Mouse (Mus musculus) kidney, adult 9 months (tissue): ENCODE data around the gene Tle6.

Source experiments
- DNase-seq: peaks from one replicate; pipeline ENCODE4 v3.0.0; 2022

Gene Tle6

DNA sequence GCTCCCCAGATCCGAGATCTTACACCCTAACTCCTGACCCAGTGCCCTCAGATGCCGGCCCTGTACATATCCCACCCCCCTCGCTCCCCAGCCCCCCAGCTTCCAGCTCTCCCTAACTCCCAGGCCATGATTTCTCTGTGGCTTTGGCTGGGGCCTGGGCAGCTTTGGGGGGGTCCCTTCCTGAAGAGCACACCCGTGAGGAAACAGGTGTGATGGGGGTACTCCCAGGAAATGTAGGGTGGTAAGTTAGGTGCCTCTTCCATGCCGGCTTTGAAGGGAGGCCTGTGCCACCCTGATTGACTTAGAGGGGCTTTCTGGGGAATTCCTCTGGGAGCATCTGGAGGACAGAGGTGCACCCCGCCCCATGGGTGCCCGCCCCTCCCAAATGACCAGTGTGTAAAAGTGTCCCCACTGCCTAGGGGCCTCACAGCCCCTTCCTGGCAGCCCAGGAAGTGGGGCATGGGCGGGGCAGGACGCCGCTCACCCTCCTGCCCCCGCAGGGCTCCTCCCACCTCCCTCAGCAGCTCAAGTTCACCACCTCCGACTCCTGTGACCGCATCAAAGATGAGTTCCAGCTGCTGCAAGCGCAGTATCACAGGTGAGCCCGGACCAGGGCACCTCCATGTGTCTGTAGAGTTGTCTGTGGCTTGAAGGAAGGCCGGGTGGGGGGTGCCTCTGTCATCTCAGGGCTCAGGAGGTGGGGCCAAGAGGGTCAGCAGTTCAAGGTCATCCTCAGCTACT, 40.0 kb downstream of the Tle6 start:
- DNase-seq = peak; percentile 58

DNA sequence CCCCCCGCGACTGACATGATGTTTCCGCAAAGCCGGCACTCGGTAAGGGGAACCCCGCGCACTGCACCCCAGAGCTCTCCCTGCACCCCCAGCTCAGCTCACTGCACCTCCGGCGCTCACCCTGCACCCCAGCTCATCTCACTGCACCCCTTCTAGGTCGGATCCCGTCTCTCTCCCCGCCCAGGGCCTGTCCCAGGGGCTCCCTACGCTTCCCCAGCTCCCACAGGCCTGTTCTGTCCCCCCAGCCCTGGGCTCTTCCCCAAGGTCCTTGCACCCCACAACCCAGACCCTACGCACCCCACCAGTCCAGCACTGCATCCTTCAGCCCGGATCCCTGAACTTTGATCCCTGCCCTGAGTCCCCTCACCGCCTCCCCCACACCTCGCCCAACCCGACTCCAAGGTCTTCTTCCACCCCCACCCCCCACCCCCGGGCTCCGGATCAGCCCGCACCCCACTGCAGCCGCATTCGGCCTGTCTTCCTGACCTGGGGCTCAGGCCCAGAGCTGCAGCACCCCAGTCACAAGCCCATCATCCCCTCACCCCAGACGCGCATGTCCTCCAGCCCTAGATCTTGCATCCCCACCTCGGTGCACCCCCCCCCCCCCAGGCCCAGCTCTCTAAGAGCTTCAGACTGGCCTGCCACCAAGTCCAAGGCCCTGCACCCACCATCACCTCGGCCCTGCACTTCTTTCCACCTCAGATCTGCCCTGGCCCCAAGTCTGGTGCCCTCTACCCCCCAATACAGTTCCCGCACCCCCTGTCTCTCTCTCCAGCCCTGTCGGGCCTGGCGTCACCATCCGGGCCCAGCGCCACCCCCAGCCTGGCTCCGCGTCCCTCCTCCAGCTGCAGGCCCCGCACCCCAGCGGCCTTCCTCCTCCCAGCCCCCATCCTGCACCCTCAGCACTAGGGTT, 41.0 kb downstream of the Tle6 start:
- peak; percentile 77 for DNase-seq

- DNase-seq = peak; percentile 84
Measured at GRCm38 (mm10) chr10:81559163-81559626, 41.7 kb downstream of the Tle6 start, which contains the start of gene Aes. Aes (plus strand) TSS chr10:81559488.

- no peak for DNase-seq
Measured at GRCm38 (mm10) chr10:81557491-81557890, 43.4 kb downstream of the Tle6 start.

- DNase-seq = no peak
Measured at GRCm38 (mm10) chr10:81556282-81556681, 44.6 kb downstream of the Tle6 start.

DNA sequence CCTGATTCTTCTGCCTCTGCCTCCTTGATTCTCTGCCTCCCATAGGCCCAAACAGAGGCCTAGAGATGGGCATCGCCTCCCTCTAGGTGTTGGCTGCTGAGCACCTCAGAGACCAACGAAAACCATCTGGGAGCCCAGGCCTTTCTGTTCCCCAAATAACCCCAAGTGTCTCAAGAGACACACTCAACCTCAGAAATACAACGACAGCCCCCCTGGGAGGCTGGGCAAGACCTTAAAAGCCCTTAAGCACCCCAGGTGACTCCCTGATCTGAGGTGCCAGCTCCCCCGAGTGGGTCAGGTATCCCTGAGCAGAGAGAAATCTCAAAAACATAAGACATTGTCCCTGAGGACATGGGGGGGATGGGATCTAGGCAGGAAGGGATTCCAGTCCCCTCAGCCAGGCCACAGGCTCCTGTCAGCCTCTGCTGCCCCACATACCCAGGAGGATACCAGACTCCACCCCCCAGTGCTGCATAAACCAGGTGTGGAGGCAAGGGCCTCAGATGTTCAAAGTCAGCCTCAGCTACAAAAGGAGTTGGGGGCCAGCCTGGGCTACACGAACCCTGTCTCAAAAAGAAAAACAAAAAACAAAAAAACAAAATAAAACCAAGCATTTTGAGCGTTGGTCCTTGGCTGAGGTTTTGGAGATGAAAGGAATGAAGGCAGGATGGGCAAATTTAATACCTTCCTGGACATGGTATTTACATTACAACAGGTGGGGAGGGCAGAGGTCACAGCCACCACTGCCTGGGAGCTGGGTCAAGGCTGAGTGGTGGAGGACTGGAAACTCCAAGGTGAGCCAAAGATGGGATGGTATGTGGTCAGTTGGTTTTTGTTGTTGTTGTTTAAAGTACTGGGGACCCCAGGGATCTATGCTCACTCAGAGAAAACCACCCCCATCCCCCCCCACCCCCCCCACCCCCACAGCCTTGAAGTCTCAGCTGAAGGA, 46.8 kb downstream of the Tle6 start:
- DNase-seq = no peak

GRCm38 (mm10) chr10:81553232-81553631, 47.6 kb downstream of the Tle6 start:
- DNase-seq = no peak

DNA sequence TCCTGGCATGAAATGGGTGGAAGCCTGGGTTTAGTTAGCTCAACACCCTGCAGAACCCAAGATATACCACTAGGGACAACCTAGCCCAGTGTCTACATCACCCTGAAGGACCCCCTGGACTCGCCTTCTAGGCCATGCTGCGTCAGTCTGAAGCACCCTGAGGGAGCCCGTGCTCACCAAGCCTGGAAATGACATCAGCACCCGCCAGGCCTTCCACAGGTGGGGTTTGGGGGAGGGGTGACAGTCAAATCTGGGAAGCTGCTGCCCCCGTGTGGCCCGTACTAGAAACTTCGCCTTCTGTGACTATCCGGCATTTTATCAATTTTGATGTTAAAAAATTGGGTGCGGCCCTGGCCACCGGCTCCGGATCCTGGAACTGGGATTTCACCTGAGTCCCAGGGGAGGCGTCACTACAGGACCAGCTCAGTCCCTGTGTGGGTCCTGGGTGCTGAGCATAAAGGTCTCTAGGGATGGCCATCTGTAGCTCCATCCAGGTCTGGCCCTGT, 49.2 kb downstream of the Tle6 start:
- DNase-seq = peak; percentile 96

- peak; percentile 82 for DNase-seq
Measured at GRCm38 (mm10) chr10:81550257-81550656, 50.6 kb downstream of the Tle6 start.

DNA sequence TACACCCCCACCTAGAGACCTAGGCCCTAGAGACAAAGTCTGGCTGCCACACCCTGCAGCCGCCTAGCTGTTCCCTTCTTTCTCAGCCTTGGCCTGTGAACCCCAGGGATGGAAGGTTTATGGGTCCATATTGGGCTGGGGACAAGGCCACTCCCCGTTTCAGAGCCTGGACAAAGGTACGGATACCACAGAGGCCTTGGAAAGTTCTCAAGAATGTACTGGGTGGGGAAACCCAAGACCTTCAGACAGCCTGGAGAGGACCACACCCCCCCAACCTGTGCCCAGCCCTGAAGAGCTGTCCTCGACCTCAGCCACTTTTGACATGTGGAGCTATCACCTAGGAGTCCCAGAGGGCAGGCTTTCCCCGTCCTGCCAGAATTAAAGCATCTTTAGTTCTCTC, 51.9 kb downstream of the Tle6 start:
- DNase-seq = no peak

- no peak for DNase-seq
Measured at GRCm38 (mm10) chr10:81546788-81547571, 53.9 kb downstream of the Tle6 start.

GRCm38 (mm10) chr10:81546332-81546731, 54.5 kb downstream of the Tle6 start:
- no peak for DNase-seq

DNA sequence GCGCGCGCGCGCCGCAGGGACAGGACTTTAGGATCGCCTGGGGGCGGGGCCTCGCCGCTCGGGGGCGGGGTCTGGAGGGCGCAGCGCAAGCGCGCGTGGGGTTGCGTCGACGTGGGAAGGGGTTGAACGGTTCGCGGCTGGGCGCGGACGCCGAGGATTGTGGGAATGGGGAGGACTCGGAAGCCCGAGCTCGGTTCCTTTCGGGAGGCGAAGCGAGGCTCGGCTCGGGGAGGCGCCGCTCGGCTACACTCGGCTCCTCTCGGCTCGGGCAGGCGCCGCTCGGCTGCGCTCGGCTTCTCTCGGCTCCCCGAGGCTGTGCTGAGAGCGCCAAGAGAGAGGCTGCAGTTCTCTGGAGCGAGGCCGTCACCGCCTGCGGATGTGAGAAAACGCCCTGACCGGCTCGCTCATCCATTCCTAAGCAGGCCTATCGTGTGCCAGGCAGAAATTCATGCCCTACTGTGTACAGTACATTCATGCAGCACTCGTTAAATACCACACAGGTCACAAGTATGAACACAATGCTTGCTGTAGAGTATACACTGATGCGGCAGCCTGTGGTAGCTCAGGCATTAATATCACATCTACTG, 55.6 kb downstream of the Tle6 start, which contains the start of gene Gna11:
Gene Gna11 (minus strand): TSS at position 30 of the 587 bp plus-strand sequence.
- DNase-seq = peak; percentile 100

- no peak for DNase-seq
Measured at GRCm38 (mm10) chr10:81544296-81545160, 56.3 kb downstream of the Tle6 start.

- DNase-seq = no peak
Measured at GRCm38 (mm10) chr10:81543633-81544032, 57.2 kb downstream of the Tle6 start.

DNA sequence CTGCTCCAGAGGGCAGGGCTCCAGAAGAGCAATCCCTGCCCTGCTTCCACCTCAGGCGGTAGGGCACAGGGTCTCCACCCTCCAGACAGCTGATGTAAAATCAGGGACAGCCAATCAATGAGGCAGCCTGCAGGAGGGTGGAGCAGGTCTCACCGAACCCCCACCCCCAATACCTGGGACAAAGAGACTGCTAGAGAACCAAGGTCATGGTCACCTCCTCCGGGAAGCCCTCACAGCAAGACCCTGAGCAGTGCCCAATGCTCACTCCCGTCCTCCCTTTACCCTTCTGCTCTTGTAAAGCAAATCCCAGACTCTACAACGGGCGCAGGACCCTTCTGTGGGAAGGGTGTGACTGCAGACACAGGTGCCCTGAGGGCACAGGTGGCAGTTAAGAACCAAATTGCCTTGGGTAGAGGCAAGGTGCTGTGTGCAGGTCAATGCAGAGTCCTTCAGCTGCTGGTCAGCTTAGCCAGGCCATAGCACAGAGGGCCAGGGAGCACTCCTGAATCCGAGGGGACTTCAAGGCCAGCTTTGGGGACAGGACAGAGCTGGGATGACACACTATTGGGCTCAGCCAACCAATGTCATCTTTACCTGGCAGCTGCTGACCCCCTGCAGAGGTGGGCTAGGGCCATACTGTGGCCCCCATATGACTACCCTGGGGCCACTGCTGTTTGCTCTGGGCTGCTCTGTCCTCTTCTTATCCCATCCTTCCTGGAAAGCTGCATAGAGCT, 58.0 kb downstream of the Tle6 start:
- no peak for DNase-seq

DNA sequence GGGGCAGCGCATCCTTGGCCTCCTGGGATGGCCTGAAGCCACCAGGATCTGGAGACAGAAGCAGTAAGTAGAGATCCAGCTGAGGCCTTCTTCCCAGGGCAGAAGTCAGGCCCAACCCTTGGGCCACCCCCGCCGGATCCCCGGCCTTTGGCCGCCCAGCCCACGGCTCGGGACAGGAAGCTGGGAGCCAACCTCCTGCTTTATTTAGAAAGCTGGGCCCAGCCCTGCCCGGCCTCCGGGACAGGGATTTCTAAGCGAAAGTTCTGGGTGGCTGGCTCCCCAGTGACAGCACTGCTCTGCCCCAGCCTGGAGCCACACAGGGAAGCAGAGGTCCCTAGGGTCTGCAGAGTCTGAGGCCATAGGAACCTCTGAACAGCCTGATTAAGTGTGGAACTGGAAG, 59.1 kb downstream of the Tle6 start:
- peak; percentile 79 for DNase-seq

GRCm38 (mm10) chr10:81541363-81541762, 59.5 kb downstream of the Tle6 start:
- no peak for DNase-seq
